Mouse (Mus musculus) spleen, postnatal 0 days (tissue): ENCODE data around the gene Spag16. TPM values are rescaled to one million over a fixed set of nuclear protein-coding genes. Genes with fewer than 3 reads are reported as not detected.

Experiments
- polyA plus RNA-seq: library from polyadenylated mRNA; unstranded; fragments of >200 nt; fragmentation: Nextera tagmentation; extraction: Ambion mirVana; gene quantifications from 2 replicates; pipeline ENCODE4 v1.2.1, GENCODE M21; 2015

Spag16 gene
- 0.04 and 0.07 TPM in 2 replicates for polyA plus RNA-seq

GRCm38 (mm10) chr1:69826806-69827703, at the start of gene Spag16:
Gene Spag16, plus strand, starts transcription at chr1:69826970.

GRCm38 (mm10) chr1:70725655-70726066, 898.9 kb downstream of the Spag16 start, which contains the start of gene Vwc2l:
Gene Vwc2l, plus strand, starts transcription at chr1:70725715.

Other genes with a start within 250 kb of the Spag16 start
- 1.9 and 2.7 TPM in 2 replicates for gene Ikzf2, start 139.7 kb upstream of the Spag16 start, polyA plus RNA-seq